Mouse (Mus musculus) forelimb bud, embryonic 11.5 days (tissue): ENCODE measurements around the gene Homer2.
A peak's percentile ranks its signal among the peaks of the same experiment; 100 is the strongest.

Experiments
- DNase-seq: peaks from one replicate; pipeline ENCODE4 v3.0.0-alpha.2; 2012; ENCODE audit warnings: low read depth, low spot score

Gene Homer2

GRCm38 (mm10) chr7:81560101-81561049 lies 147.0 kb downstream of the Homer2 start:
- peak; percentile 8 for DNase-seq

- no peak for DNase-seq
These were observed 147.9 kb downstream of the Homer2 start for GRCm38 (mm10) chr7:81559231-81559980.

- DNase-seq, result no peak
These were observed 149.4 kb downstream of the Homer2 start for GRCm38 (mm10) chr7:81557985-81558360.

- DNase-seq, result no peak
These were observed 149.9 kb downstream of the Homer2 start for GRCm38 (mm10) chr7:81557252-81557984.

GRCm38 (mm10) chr7:81556839-81557238 lies 150.5 kb downstream of the Homer2 start:
- no peak for DNase-seq

GRCm38 (mm10) chr7:81554369-81554768 lies 153.0 kb downstream of the Homer2 start:
- peak; percentile 53 for DNase-seq

- DNase-seq, result no peak
These were observed 153.7 kb downstream of the Homer2 start for GRCm38 (mm10) chr7:81553589-81553988.
